Mouse (Mus musculus) hindbrain, embryonic 15.5 days (tissue): ENCODE measurements around the gene Sept9. TPM values are rescaled to one million over a fixed set of nuclear protein-coding genes. Genes with fewer than 3 reads are reported as not detected.

ENCODE experiments used
- ATAC-seq: fragments of 200-750 bp; cut with Nextera tagmentation; 2 replicates; pipeline ENCODE4 v1.8.0; 2017; ENCODE audit warnings: low read depth, moderate number of reproducible peaks, moderate TSS enrichment; ENCODE audit not compliant: low FRiP score
- H3K27ac ChIP-seq: fragments of 300-500 bp; sonication (generic); replicated peaks from 2 replicates; pipeline ENCODE4 v1.5.1; 2015; ENCODE audit warnings: mild to moderate bottlenecking, inconsistent platforms
- H3K27me3 ChIP-seq: fragments of 300-500 bp; sonication (generic); 2 replicates; pipeline ENCODE4 v1.6.1; 2015; ENCODE audit warnings: control low read depth, inconsistent platforms
- H3K36me3 ChIP-seq: fragments of 300-500 bp; sonication (generic); 2 replicates; pipeline ENCODE4 v1.6.1; 2015; ENCODE audit warnings: control low read depth, inconsistent platforms
- H3K4me1 ChIP-seq: fragments of 300-500 bp; sonication (generic); replicated peaks from 2 replicates; pipeline ENCODE4 v1.6.1; 2015; ENCODE audit warnings: control low read depth, inconsistent platforms
- H3K4me2 ChIP-seq: fragments of 300-500 bp; sonication (generic); 2 replicates; pipeline ENCODE4 v1.6.1; 2015; ENCODE audit warnings: moderate library complexity, mild to moderate bottlenecking, inconsistent platforms
- H3K4me3 ChIP-seq: fragments of 300-500 bp; sonication (generic); 2 replicates; pipeline ENCODE4 v1.5.1; 2015; ENCODE audit warnings: mild to moderate bottlenecking, inconsistent platforms
- H3K9ac ChIP-seq: fragments of 300-500 bp; sonication (generic); 2 replicates; pipeline ENCODE4 v1.6.1; 2015; ENCODE audit warnings: inconsistent platforms
- H3K9me3 ChIP-seq: fragments of 300-500 bp; sonication (generic); 2 replicates; pipeline ENCODE4 v1.6.1; 2016; ENCODE audit warnings: control low read depth, inconsistent platforms
- WGBS: fragments of 180-500 bp; shearing (Covaris S2); methylation state at CpG from one replicate; pipeline ENCODE4 v1.1.7; 2015; 5-methylcytosine and 5-hydroxymethylcytosine counted together
- polyA plus RNA-seq: library from polyadenylated mRNA; unstranded; fragments of >200 nt; fragmentation: Nextera tagmentation; extraction: Ambion mirVana; gene quantifications from 2 replicates; pipeline ENCODE4 v1.2.1, GENCODE M21; 2015

Gene Sept9
- polyA plus RNA-seq, 1 experiment from 2014 or later, result 111 TPM

DNA sequence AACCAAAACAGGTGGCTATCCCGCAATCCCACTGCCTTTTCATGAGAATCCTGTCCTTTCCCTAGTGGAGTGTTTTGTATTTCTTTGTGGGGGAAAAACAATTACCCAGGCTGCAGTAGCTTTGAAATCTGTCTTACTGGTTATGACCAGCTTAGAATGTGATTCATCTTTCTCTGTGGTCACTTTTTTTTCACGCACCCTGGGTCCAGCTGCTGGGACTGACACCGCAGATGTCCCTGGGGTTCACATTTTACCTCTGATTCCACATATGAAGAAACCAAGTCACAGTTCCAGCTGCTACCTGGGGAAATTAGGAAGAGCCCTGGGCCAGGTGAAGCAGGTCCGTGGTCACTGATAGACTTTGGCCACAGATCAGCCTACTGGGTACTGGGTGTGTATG lies 194.3 kb downstream of the Sept9 start:
- ATAC-seq, result no peak
- Histone ChIP-seq H3K9ac (no peak overlapping the region), H3K27me3 (no peaks in the 10 kb centered on the region), H3K4me1 (peaks cover 34% of the 10 kb centered on the region), H3K4me2 (peak overlapping the region; percentile 69), H3K27ac (peak overlapping the region; percentile 70), H3K9me3 (no peaks in the 10 kb centered on the region), H3K4me3 (no peak overlapping the region), H3K36me3 (no peaks in the 10 kb centered on the region)
- WGBS, result 60% methylated on average over 4 of the region's 4 CpGs

DNA sequence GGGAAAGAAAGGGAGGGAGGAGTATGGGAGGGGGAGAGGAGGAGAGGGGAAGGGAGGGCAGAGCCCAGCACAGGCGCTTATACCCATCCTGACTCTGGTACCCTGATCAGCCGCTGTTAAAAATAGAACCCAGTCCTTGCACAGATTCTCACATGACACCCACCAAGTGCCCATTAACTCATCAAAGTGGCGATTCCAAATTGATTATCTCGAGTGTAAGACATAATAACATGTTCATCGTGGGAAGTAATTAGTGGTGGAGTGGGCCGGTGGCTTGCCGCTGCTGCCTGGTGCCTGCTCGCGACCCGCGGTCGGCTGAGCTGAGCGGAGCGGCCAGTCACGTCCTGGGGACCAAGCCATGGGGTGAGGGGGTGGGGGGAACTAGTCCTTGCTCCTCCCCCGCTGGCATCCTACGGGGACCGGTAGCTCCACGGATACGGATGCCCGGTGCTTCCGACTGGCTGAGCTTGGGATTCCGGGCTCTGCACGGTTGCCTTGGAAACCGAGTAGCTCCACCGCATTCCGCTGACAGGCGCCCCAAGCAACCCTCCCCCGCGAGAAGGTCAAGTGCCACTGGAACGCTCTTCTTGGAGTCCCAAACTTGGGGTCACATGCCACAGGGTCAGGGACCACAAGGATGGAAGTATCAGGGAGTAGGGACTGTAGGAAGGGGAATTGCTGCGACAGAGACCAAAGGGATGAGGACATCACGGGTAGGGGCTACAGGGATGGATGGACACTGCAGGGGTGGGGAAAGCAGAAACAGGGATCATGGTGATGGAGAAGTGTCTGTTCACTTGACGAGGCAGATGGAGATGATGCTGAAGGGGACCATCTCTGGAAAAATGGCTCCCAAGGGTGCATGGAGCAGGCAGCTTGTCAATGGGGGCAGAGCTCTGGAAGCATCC lies 195.0 kb downstream of the Sept9 start:
- Histone ChIP-seq H3K4me3 (peak overlapping the region; percentile 37), H3K27ac (peak overlapping the region; percentile 70), H3K27me3 (no peaks in the 10 kb centered on the region), H3K9ac (peak overlapping the region; percentile 32), H3K4me2 (peak overlapping the region; percentile 69), H3K9me3 (no peaks in the 10 kb centered on the region), H3K36me3 (no peaks in the 10 kb centered on the region), H3K4me1 (peaks cover 35% of the 10 kb centered on the region)
- ATAC-seq, result peak; percentile 79
- WGBS, result 1% methylated on average over 34 of the region's 34 CpGs

DNA sequence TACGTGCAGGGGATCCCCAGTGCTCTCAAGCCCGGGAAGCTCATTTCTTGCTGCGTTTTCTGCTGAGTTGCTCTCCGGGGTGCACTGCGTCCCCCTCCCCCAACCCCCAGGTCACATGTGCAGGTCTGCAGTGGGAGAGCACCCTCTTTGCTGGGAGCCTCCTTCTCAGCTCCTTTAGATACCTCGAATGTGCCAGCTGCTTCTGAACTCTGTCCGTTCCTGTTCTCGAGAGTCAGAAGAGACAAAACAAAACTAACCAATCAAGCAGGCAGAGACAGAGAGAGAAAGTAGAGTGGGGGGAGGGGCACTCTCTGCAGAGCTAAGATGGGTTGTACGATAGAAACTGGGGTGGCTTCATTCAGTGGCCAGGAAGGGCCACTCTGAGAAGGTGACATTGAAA lies 195.8 kb downstream of the Sept9 start:
- no peaks in the 10 kb centered on the region for H3K27me3 ChIP-seq
- H3K4me2 ChIP-seq, result peak overlapping the region; percentile 69
- ATAC-seq, result no peak
- H3K4me1 ChIP-seq, result peaks cover 35% of the 10 kb centered on the region
- H3K9me3 ChIP-seq, result no peaks in the 10 kb centered on the region
- no peak overlapping the region for H3K4me3 ChIP-seq
- peak overlapping the region; percentile 32; the same call in 1 of the 2 replicates for H3K9ac ChIP-seq
- peak overlapping the region; percentile 70 for H3K27ac ChIP-seq
- WGBS, result under 1% methylated on average over 9 of the region's 9 CpGs
- H3K36me3 ChIP-seq, result no peaks in the 10 kb centered on the region

GRCm38 (mm10) chr11:117396929-117397328 lies 197.5 kb downstream of the Sept9 start:
- no peak overlapping the region for H3K27ac ChIP-seq
- ATAC-seq, result no peak
- H3K27me3 ChIP-seq, result no peaks in the 10 kb centered on the region
- no peak overlapping the region for H3K4me3 ChIP-seq
- H3K4me2 ChIP-seq, result no peak overlapping the region
- H3K9me3 ChIP-seq, result no peaks in the 10 kb centered on the region
- WGBS, result 88% methylated on average over 3 of the region's 3 CpGs
- peaks cover 35% of the 10 kb centered on the region for H3K4me1 ChIP-seq
- no peak overlapping the region for H3K9ac ChIP-seq
- no peaks in the 10 kb centered on the region for H3K36me3 ChIP-seq

DNA sequence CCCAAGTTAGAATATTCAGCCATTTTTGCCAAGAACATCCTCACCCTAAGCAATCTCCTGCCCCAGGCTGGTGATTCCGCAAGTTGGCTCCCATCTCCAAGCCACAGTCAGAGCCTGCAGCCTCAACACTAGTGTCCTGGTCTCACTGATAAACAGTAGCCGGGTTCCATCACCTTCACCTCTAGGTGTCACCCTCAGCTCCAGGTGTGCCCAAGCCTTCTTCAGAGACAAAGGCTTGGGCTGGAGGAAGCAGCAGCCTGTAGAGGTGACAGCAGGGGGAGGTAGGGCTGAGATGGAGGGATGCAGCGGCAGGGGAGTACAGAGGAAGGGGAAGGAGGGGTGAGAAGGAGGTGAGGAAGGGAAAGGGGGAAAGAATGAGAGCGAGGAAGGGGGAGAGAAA lies 198.3 kb downstream of the Sept9 start:
- ATAC-seq, result peak; percentile 46; the same call in 1 of the 2 replicates
- Histone ChIP-seq H3K27me3 (no peaks in the 10 kb centered on the region), H3K9ac (no peak overlapping the region; the same call in 1 of the 2 replicates), H3K27ac (no peak overlapping the region), H3K36me3 (no peaks in the 10 kb centered on the region), H3K4me3 (no peak overlapping the region), H3K4me2 (no peak overlapping the region), H3K4me1 (peaks cover 35% of the 10 kb centered on the region), H3K9me3 (no peaks in the 10 kb centered on the region)
- 39% methylated on average over 4 of the region's 4 CpGs for WGBS

DNA sequence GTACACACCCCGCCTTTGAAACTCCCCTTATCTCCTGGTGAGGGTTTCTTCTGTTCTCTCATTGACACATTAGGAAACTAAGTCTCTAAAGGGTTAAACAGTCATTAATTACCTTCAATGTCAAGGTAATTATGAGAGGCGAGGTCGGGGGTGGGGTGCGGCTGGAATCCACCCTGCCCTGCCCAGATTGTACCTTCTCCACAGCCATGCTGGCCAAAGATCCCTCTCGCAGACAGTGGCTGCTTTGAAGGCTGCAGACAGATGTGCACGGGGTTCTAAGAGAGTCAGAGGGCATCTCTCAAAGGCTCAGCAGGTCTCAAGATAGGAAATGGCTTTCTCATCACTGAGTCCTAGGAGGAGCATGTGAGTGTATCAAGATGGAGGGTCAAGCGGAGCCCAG lies 198.7 kb downstream of the Sept9 start:
- H3K9ac ChIP-seq, result no peak overlapping the region; the same call in 1 of the 2 replicates
- H3K9me3 ChIP-seq, result no peaks in the 10 kb centered on the region
- H3K36me3 ChIP-seq, result no peaks in the 10 kb centered on the region
- H3K27me3 ChIP-seq, result no peaks in the 10 kb centered on the region
- no peak overlapping the region for H3K4me2 ChIP-seq
- H3K27ac ChIP-seq, result no peak overlapping the region
- no peak overlapping the region for H3K4me3 ChIP-seq
- WGBS, result 45% methylated on average over 7 of the region's 7 CpGs
- ATAC-seq, result no peak
- H3K4me1 ChIP-seq, result peaks cover 35% of the 10 kb centered on the region

DNA sequence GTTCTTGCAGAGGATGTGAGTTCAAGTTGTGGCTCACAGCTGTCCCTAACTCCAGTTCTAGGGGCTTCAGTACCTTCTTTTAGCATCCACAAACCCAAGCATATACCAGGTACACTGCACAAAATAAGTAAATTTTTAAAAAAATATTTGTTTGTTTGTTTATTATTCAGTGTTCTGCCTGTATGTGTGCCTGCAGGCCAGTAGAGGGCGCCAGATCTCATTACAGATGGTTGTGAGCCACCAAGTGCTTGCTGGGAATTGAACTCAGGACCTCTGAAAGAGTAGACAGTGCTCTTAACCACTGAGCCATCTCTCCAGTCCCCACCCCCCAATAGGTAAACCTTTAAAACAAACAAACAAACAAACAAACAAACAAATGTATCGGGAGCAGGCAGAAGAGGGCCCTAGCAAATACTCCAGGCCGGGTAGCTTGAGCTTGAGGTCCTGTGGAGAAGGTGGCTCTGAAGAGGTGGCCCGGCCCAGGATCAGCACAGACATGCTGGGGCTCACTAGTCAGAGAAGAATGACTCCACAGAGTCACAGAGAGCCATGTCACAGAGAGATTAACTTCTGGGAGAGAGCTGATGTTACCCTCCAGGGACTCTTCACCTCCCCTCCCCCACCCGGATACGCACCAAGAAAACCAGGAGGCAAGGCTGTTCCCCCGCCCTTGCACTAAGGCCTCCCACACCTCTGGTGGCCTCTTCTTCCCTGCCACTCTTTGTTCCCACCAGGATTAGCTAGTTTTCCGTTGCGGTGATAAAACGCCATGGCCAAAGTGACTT lies 202.3 kb downstream of the Sept9 start:
- H3K4me2 ChIP-seq, result no peak overlapping the region
- peaks cover 30% of the 10 kb centered on the region for H3K4me1 ChIP-seq
- no peaks in the 10 kb centered on the region for H3K9me3 ChIP-seq
- no peak overlapping the region for H3K9ac ChIP-seq
- no peaks in the 10 kb centered on the region for H3K36me3 ChIP-seq
- no peak for ATAC-seq
- WGBS, result 90% methylated on average over 10 of the region's 10 CpGs
- H3K27ac ChIP-seq, result no peak overlapping the region
- H3K4me3 ChIP-seq, result no peak overlapping the region
- H3K27me3 ChIP-seq, result no peaks in the 10 kb centered on the region

- Histone ChIP-seq H3K9me3 (no peaks in the 10 kb centered on the region), H3K4me3 (no peak overlapping the region), H3K27me3 (no peaks in the 10 kb centered on the region), H3K27ac (no peak overlapping the region), H3K36me3 (no peaks in the 10 kb centered on the region), H3K4me1 (peaks cover 37% of the 10 kb centered on the region), H3K9ac (no peak overlapping the region), H3K4me2 (no peak overlapping the region)
- 88% methylated on average over 11 of the region's 11 CpGs for WGBS
- no peak for ATAC-seq
These were observed 203.1 kb downstream of the Sept9 start for GRCm38 (mm10) chr11:117402550-117402949.

GRCm38 (mm10) chr11:117403073-117403472 lies 203.6 kb downstream of the Sept9 start:
- H3K36me3 ChIP-seq, result no peaks in the 10 kb centered on the region
- no peaks in the 10 kb centered on the region for H3K27me3 ChIP-seq
- H3K9ac ChIP-seq, result no peak overlapping the region
- ATAC-seq, result no peak
- H3K27ac ChIP-seq, result no peak overlapping the region
- H3K4me2 ChIP-seq, result no peak overlapping the region
- 90% methylated on average over 6 of the region's 6 CpGs for WGBS
- peaks cover 37% of the 10 kb centered on the region for H3K4me1 ChIP-seq
- H3K9me3 ChIP-seq, result no peaks in the 10 kb centered on the region
- no peak overlapping the region for H3K4me3 ChIP-seq

DNA sequence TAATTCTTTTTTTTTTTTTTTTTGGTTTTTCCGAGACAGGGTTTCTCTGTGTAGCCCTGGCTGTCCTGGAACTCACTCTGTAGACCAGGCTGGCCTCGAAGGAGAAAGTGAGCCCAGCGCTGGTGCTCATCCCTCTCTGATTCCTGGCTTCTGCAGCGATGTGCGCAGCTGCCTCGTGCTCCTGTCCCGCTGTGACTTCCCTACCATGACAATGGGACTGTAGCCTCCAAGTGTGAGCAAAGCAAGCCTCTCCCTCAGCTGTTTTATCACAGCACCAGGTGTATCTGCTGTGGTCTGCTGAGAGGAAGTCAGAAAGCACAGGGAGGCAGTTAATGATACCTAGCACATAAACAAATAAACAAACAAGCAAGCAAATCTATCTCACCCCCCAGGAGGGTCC lies 204.3 kb downstream of the Sept9 start:
- H3K9ac ChIP-seq, result no peak overlapping the region
- H3K9me3 ChIP-seq, result no peaks in the 10 kb centered on the region
- H3K27ac ChIP-seq, result no peak overlapping the region
- no peaks in the 10 kb centered on the region for H3K36me3 ChIP-seq
- no peak overlapping the region for H3K4me3 ChIP-seq
- WGBS, result 35% methylated on average over 7 of the region's 7 CpGs
- H3K4me2 ChIP-seq, result no peak overlapping the region
- H3K27me3 ChIP-seq, result no peaks in the 10 kb centered on the region
- ATAC-seq, result no peak
- H3K4me1 ChIP-seq, result peaks cover 37% of the 10 kb centered on the region

DNA sequence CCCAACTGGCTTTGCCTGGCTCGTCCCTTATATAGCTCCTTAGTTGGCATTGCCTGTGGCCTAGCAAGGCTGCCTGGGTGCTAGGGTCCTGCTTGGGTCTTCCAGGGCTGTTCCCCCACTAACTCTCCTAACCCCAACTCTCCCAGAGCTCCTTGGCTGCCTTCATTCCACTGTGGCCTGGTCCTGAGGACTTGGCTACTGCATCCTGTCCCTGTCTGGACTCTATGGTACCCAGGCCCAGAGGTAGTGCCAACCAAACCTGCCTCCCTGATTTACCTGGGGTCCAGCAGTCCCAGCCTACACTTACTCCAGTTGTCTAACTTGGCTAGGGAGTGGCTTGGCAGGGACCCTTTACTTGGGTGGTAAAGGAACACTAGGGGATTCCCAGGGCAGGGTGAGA lies 207.2 kb downstream of the Sept9 start:
- Histone ChIP-seq H3K4me1 (peaks cover 54% of the 10 kb centered on the region), H3K36me3 (no peaks in the 10 kb centered on the region), H3K9ac (0 out of 2 replicates have a peak overlapping the region, but pooled peaks have one; percentile 17), H3K27me3 (no peaks in the 10 kb centered on the region), H3K9me3 (no peaks in the 10 kb centered on the region), H3K27ac (peak overlapping the region; percentile 92), H3K4me3 (no peak overlapping the region), H3K4me2 (peak overlapping the region; percentile 57)
- 67% methylated on average over 1 of the region's 1 CpGs for WGBS
- ATAC-seq, result no peak

DNA sequence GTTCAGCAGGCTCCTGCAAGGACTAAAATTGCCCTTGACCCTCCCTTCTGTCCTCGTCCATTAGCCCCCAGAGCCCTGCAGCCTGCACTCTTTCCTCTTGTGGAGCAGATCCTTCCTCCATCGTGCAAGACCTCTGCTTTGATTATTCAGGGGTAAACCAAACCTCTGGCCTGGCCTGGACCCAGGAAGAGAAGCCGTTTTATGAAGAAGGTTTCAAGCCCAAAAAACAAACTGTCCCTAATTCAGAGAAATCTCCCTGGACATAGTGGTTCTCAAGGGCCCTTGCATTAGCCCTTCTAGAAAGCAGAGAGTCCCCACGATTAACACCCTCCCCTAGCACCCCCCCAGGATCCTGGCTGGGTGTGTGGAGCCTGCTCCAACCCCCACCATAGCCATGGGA lies 207.7 kb downstream of the Sept9 start:
- Histone ChIP-seq H3K4me1 (peaks cover 54% of the 10 kb centered on the region), H3K27me3 (no peaks in the 10 kb centered on the region), H3K36me3 (no peaks in the 10 kb centered on the region), H3K4me2 (peak overlapping the region; percentile 57), H3K4me3 (peak overlapping the region; percentile 26), H3K27ac (peak overlapping the region; percentile 92), H3K9ac (peak overlapping the region; percentile 39), H3K9me3 (no peaks in the 10 kb centered on the region)
- 10% methylated on average over 4 of the region's 4 CpGs for WGBS
- ATAC-seq, result no peak; the same call in 1 of the 2 replicates
